Mouse (Mus musculus) intestine, embryonic 15.5 days (tissue): ENCODE data around the gene Atp6v0a4. TPM values are rescaled to one million over a fixed set of nuclear protein-coding genes. Genes with fewer than 3 reads are reported as not detected.
A peak's percentile ranks its signal among the peaks of the same experiment; 100 is the strongest.

Source experiments
- ATAC-seq: fragments of 200-750 bp; cut with Nextera tagmentation; 2 replicates; pipeline ENCODE4 v1.8.0; 2017; ENCODE audit warnings: moderate TSS enrichment, moderate library complexity
- H3K27ac ChIP-seq: fragments of 300-500 bp; sonication (generic); 2 replicates; pipeline ENCODE4 v1.5.1; 2015; ENCODE audit warnings: mild to moderate bottlenecking, inconsistent platforms
- H3K27me3 ChIP-seq: fragments of 300-500 bp; sonication (generic); replicated peaks from 2 replicates; pipeline ENCODE4 v1.6.1; 2015; ENCODE audit warnings: inconsistent platforms
- H3K36me3 ChIP-seq: fragments of 300-500 bp; sonication (generic); 2 replicates; pipeline ENCODE4 v1.6.1; 2015; ENCODE audit warnings: inconsistent platforms
- H3K4me1 ChIP-seq: fragments of 300-500 bp; sonication (generic); replicated peaks from 2 replicates; pipeline ENCODE4 v1.6.1; 2015; ENCODE audit warnings: inconsistent platforms
- H3K4me2 ChIP-seq: fragments of 300-500 bp; sonication (generic); replicated peaks from 2 replicates; pipeline ENCODE4 v1.6.1; 2015; ENCODE audit warnings: mild to moderate bottlenecking, inconsistent platforms
- H3K4me3 ChIP-seq: fragments of 300-500 bp; sonication (generic); replicated peaks from 2 replicates; pipeline ENCODE4 v1.5.1; 2015; ENCODE audit warnings: inconsistent platforms
- H3K9ac ChIP-seq: fragments of 300-500 bp; sonication (generic); 2 replicates; pipeline ENCODE4 v1.6.1; 2015; ENCODE audit warnings: inconsistent platforms
- H3K9me3 ChIP-seq: fragments of 300-500 bp; sonication (generic); 2 replicates; pipeline ENCODE4 v1.6.1; 2016; ENCODE audit warnings: inconsistent platforms
- WGBS: fragments of 180-500 bp; shearing (Covaris S2); methylation state at CpG from one replicate; pipeline ENCODE4 v1.1.7; 2015; 5-methylcytosine and 5-hydroxymethylcytosine counted together
- polyA plus RNA-seq: library from polyadenylated mRNA; unstranded; fragments of >200 nt; fragmentation: Nextera tagmentation; extraction: Ambion mirVana; gene quantifications from 2 replicates; pipeline ENCODE4 v1.2.1, GENCODE M21; 2015

Atp6v0a4 gene
- polyA plus RNA-seq, 1 experiment from 2014 or later = 4.0 TPM

- H3K4me3 ChIP-seq = no peak overlapping the region
- no peaks in the 10 kb centered on the region for H3K27me3 ChIP-seq
- no peak overlapping the region for H3K4me2 ChIP-seq
- WGBS = 82% methylated on average over 3 of the region's 3 CpGs
- H3K9ac ChIP-seq = no peak overlapping the region
- H3K27ac ChIP-seq = no peak overlapping the region
- no peaks in the 10 kb centered on the region for H3K4me1 ChIP-seq
- no peak for ATAC-seq
- no peaks in the 10 kb centered on the region for H3K36me3 ChIP-seq
- no peaks in the 10 kb centered on the region for H3K9me3 ChIP-seq
Measured at GRCm38 (mm10) chr6:38065122-38065500, 59.3 kb downstream of the Atp6v0a4 start.

GRCm38 (mm10) chr6:38064621-38065020 lies 59.8 kb downstream of the Atp6v0a4 start:
- 81% methylated on average over 2 of the region's 2 CpGs for WGBS

GRCm38 (mm10) chr6:38058805-38059204 lies 65.6 kb downstream of the Atp6v0a4 start:
- Histone ChIP-seq H3K27me3 (no peaks in the 10 kb centered on the region), H3K4me2 (no peak overlapping the region), H3K4me1 (no peaks in the 10 kb centered on the region), H3K27ac (no peak overlapping the region), H3K4me3 (no peak overlapping the region), H3K36me3 (no peaks in the 10 kb centered on the region), H3K9ac (no peak overlapping the region), H3K9me3 (no peaks in the 10 kb centered on the region)
- ATAC-seq = no peak
- 61% methylated on average over 5 of the region's 5 CpGs for WGBS

More at GRCm38 (mm10) chr6:38064621-38065020, 59.8 kb downstream of the Atp6v0a4 start:
- H3K4me1 ChIP-seq = no peaks in the 10 kb centered on the region
- H3K4me2 ChIP-seq = no peak overlapping the region
- no peak overlapping the region for H3K9ac ChIP-seq
- H3K9me3 ChIP-seq = no peaks in the 10 kb centered on the region
- H3K36me3 ChIP-seq = no peaks in the 10 kb centered on the region
- ATAC-seq = no peak
- H3K27ac ChIP-seq = no peak overlapping the region
- no peaks in the 10 kb centered on the region for H3K27me3 ChIP-seq
- H3K4me3 ChIP-seq = no peak overlapping the region

GRCm38 (mm10) chr6:38055471-38056330 lies 68.7 kb downstream of the Atp6v0a4 start:
- Histone ChIP-seq H3K36me3 (no peaks in the 10 kb centered on the region), H3K27ac (no peak overlapping the region), H3K9ac (no peak overlapping the region), H3K4me2 (no peak overlapping the region), H3K4me3 (no peak overlapping the region), H3K4me1 (no peaks in the 10 kb centered on the region), H3K9me3 (no peaks in the 10 kb centered on the region), H3K27me3 (no peaks in the 10 kb centered on the region)
- no peak for ATAC-seq
- 79% methylated on average over 15 of the region's 15 CpGs for WGBS

- H3K27ac ChIP-seq = no peak overlapping the region
- H3K4me3 ChIP-seq = no peak overlapping the region
- H3K9ac ChIP-seq = no peak overlapping the region
- no peaks in the 10 kb centered on the region for H3K36me3 ChIP-seq
- H3K9me3 ChIP-seq = no peaks in the 10 kb centered on the region
- H3K4me2 ChIP-seq = no peak overlapping the region
- WGBS = 88% methylated on average over 6 of the region's 6 CpGs
- H3K4me1 ChIP-seq = no peaks in the 10 kb centered on the region
- no peaks in the 10 kb centered on the region for H3K27me3 ChIP-seq
- no peak for ATAC-seq
Measured at GRCm38 (mm10) chr6:38049601-38050000, 74.8 kb downstream of the Atp6v0a4 start.

GRCm38 (mm10) chr6:38048800-38049561 lies 75.4 kb downstream of the Atp6v0a4 start:
- no peaks in the 10 kb centered on the region for H3K4me1 ChIP-seq
- no peaks in the 10 kb centered on the region for H3K36me3 ChIP-seq
- H3K27me3 ChIP-seq = no peaks in the 10 kb centered on the region
- no peak overlapping the region for H3K4me3 ChIP-seq
- H3K4me2 ChIP-seq = no peak overlapping the region
- 45% methylated on average over 6 of the region's 6 CpGs for WGBS
- no peak for ATAC-seq
- no peak overlapping the region for H3K9ac ChIP-seq
- no peaks in the 10 kb centered on the region for H3K9me3 ChIP-seq
- H3K27ac ChIP-seq = no peak overlapping the region

GRCm38 (mm10) chr6:38048003-38048402 lies 76.4 kb downstream of the Atp6v0a4 start:
- Histone ChIP-seq H3K36me3 (no peaks in the 10 kb centered on the region), H3K9ac (no peak overlapping the region), H3K27me3 (no peaks in the 10 kb centered on the region), H3K4me3 (no peak overlapping the region), H3K9me3 (no peaks in the 10 kb centered on the region), H3K4me2 (no peak overlapping the region), H3K27ac (no peak overlapping the region), H3K4me1 (no peaks in the 10 kb centered on the region)
- 86% methylated on average over 4 of the region's 4 CpGs for WGBS
- ATAC-seq = no peak

GRCm38 (mm10) chr6:38046838-38047237 lies 77.5 kb downstream of the Atp6v0a4 start, which contains the start of gene Svopl:
Gene Svopl (minus strand): TSS chr6:38046996.
- Histone ChIP-seq H3K4me1 (no peaks in the 10 kb centered on the region), H3K27ac (no peak within 1 kb of the TSS)
- 24% methylated on average over 6 of the region's 6 CpGs for WGBS

GRCm38 (mm10) chr6:38032801-38033566 lies 91.4 kb downstream of the Atp6v0a4 start:
- no peaks in the 10 kb centered on the region for H3K36me3 ChIP-seq
- H3K27me3 ChIP-seq = no peaks in the 10 kb centered on the region
- no peak overlapping the region for H3K4me2 ChIP-seq
- no peak overlapping the region for H3K9ac ChIP-seq
- H3K4me1 ChIP-seq = peaks cover 4% of the 10 kb centered on the region; the same call in 1 of the 2 replicates
- 69% methylated on average over 5 of the region's 5 CpGs for WGBS
- no peaks in the 10 kb centered on the region for H3K9me3 ChIP-seq
- ATAC-seq = no peak
- H3K27ac ChIP-seq = peak overlapping the region; percentile 17; the same call in 1 of the 2 replicates
- no peak overlapping the region for H3K4me3 ChIP-seq

More at GRCm38 (mm10) chr6:38046838-38047237, 77.5 kb downstream of the Atp6v0a4 start, which contains the start of gene Svopl:
- Histone ChIP-seq H3K9me3 (no peaks in the 10 kb centered on the region), H3K36me3 (no peaks in the 10 kb centered on the region), H3K27me3 (no peaks in the 10 kb centered on the region), H3K4me3 (no peak within 1 kb of the TSS), H3K9ac (no peak within 1 kb of the TSS), H3K4me2 (no peak within 1 kb of the TSS)
- no peak for ATAC-seq

- no peaks in the 10 kb centered on the region for H3K9me3 ChIP-seq
- 0 out of 2 replicates have a peak overlapping the region, but pooled peaks have one; percentile 32 for H3K27ac ChIP-seq
- no peak overlapping the region for H3K9ac ChIP-seq
- H3K4me1 ChIP-seq = peaks cover 4% of the 10 kb centered on the region; the same call in 1 of the 2 replicates
- no peaks in the 10 kb centered on the region for H3K36me3 ChIP-seq
- 39% methylated on average over 7 of the region's 7 CpGs for WGBS
- no peak for ATAC-seq
- H3K4me2 ChIP-seq = no peak overlapping the region
- no peaks in the 10 kb centered on the region for H3K27me3 ChIP-seq
- no peak overlapping the region for H3K4me3 ChIP-seq
Measured at GRCm38 (mm10) chr6:38031924-38032540, 92.4 kb downstream of the Atp6v0a4 start.

GRCm38 (mm10) chr6:38028205-38028604 lies 96.2 kb downstream of the Atp6v0a4 start:
- WGBS = 49% methylated on average over 2 of the region's 2 CpGs
- H3K9me3 ChIP-seq = no peaks in the 10 kb centered on the region

More at GRCm38 (mm10) chr6:38028205-38028604, 96.2 kb downstream of the Atp6v0a4 start:
- peaks cover 4% of the 10 kb centered on the region; the same call in 1 of the 2 replicates for H3K4me1 ChIP-seq
- H3K27ac ChIP-seq = no peak overlapping the region
- no peaks in the 10 kb centered on the region for H3K27me3 ChIP-seq
- no peak overlapping the region for H3K4me2 ChIP-seq
- no peak overlapping the region for H3K4me3 ChIP-seq
- H3K36me3 ChIP-seq = no peaks in the 10 kb centered on the region
- no peak for ATAC-seq
- no peak overlapping the region for H3K9ac ChIP-seq
